Mouse (Mus musculus): ENCODE measurements around the gene Lin37.

DNA sequence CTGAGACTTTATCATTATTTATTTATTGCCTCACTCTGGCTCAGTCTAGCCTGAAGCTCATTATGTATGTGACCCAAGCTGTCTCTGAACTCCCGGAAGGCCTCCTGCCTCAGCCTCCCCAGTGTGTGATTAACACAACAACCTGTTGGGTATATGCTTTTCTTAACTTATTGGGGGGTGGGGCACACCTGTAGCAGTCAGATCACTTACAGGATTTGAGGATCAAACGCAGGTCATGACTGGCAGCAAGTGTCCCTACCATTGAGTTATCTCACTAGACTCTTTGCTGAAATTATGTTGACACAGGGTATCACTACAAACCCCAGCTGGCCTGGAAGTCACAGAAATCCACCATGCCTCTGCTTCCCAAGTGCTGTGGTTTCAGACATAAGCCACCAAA, 658 bp upstream of the Lin37 start:
- TF ChIP-seq POLR2A (IDR thresholded peaks at IDR 0.05; ENCODE audit: insufficient read depth, low read depth, low read length) (no peak), CTCF (IDR thresholded peaks at IDR 0.05) (no peak), EP300 (IDR thresholded peaks at IDR 0.05; ENCODE audit: insufficient read depth, low read depth, low read length) (no peak)
